Mouse (Mus musculus): ENCODE measurements at regions not wholly inside any gene's neighbourhood (a gene's known extent, or its start where the extent isn't known, plus 50 kb on each side); places are given as distances from the start of the nearest gene placed in this dataset.
"Not testable (repeated sequence)": the region's sequence is repeated elsewhere in the genome, so short reads cannot be mapped to it uniquely, and the experiment has no call there.

DNA sequence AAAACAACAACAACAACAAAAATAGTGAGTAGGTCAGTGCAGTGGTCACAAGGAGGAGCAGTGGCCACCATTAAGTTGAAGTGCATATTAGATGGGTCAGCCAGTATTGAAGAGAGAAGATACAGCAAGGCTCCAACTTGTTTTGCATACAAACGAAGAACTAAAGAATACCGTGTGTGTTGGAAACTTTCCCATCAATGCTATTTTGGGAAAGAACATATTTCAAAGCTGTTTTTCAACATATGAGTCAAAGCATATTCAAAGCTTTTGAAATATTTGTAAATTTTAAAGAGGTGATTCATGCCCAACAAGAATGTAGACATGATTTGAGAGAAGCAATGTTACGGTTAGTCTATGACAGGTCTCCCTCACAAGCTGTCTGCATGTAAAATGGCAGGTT, 157.9 kb upstream of the Fer start:
- no peak for DNase-seq (ENCODE audit: low read depth, low spot score)

GRCm38 (mm10) chr17:63712937-63713336, 149.9 kb upstream of the Fer start:
- DNase-seq (ENCODE audit: low read depth, low spot score), result no peak

DNA sequence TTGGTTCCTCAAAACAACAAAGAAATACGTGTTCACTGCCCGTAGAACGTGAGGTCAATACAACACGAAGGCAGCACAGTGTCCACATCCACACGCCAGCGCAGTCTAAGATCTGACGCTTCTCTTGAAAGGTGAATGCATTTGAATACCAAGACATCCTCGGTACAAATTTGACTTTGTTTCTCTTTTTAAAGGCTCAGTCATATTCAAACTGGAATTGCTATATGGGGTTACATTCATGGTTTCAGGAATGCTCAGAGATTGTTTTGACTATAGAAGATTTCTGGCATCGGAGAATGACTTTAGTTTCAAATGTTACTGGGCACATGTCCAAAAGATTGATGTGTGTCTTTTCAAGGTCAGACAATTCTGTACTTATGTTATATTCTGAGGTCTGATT, 147.2 kb upstream of the Fer start:
- DNase-seq (ENCODE audit: low read depth, low spot score), result no peak

DNA sequence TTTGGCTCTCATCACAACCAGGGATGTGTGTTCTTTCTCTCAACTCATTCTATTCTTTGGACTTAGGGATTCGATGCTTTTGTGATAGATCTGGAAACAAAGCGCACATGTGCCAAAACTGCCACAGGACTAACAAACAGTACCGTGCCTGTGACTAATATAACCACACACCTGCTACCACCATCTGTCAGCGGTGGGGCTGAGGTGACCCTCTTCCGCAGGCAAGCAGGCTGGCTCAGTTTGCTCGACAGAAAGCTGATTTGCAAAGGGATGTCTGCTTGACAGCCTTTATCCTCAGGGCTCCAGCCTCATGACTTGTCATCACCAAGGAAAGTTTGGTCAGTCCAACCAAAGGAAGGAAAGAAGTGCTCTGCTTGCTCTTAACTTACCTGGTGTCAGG, 146.7 kb upstream of the Fer start:
- DNase-seq (ENCODE audit: low read depth, low spot score), result no peak

DNA sequence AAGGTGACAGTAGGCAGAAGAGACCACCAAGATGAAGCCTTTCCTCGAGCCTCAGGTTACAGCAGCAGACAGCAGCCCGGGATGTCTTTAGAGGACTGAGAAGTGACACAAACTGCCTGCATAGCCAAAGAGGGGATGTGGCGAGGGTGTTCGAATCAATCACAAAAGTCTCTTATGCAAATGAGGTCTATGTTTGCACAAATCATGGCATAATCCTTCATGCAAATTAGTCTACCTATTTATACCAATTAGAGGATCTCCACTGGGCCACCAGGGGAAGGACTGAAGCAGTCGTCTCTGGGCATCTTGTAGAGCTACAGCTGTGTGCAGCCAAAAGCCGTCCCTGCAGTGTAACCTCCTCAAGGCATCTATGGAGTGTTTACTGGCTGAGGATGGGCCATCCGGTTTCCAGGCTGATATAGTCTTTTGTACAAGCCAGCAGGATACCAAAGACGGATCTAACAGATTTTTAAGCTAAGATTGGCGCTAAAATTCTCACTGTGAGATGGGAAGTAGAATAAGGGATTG, 145.7 kb upstream of the Fer start:
- no peak for DNase-seq (ENCODE audit: low read depth, low spot score)

DNA sequence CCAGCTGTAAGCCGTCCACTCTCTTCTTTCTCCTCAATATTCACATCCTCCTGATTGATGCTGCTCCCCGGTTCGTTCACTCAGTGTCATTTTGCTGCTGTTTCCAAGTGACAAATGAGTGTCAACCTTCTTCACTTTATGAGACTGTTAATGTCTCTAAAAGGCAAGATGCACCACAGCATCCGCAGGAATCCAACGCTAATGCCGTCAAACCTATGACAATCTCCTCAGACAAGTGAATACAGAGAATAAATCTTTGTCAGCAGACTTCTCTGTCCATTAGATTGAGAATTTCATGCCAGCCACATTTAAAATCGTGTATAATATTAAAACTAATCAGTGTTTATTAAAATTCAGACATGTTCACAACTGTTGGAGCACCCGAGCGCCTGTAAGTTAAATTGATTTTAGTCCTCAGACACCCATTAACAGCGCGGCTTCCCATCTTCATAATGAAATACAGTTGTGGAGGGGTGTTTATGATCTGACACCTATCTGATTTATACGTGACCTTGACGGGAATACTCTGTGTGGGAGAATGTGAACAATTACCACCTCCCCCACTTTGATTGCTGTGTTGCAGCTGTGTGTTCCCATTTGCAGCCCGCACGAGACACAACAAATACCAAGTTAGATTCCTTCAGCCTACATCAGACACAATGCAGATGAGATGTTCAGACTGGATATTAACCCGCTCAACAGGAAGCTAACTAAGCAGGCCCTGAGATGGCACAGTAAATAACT, 143.7 kb upstream of the Fer start:
- no peak for DNase-seq (ENCODE audit: low read depth, low spot score)

- no peak for DNase-seq (ENCODE audit: low read depth, low spot score)
Observed at GRCm38 (mm10) chr17:63719771-63720170, 143.1 kb upstream of the Fer start.

DNA sequence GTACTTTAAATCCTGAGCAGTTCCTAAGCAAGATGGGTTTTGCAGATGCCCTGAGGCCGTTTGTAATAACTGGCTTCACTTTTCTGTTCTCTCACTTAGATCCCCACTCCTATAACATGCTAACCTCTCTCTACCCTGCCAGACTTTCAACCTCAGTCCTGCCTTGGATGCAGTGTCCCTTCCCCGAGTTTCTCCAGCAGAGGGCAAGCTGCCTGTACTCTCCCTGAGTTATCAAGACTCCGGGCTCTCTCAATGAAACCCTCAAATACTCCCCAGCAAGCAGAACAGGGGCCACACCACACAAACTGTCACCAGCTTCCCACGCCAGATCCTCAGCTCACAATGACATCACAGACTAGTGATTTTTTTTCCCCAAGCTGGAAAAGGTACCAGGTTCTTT, 142.0 kb upstream of the Fer start:
- no peak for DNase-seq (ENCODE audit: low read depth, low spot score)

DNA sequence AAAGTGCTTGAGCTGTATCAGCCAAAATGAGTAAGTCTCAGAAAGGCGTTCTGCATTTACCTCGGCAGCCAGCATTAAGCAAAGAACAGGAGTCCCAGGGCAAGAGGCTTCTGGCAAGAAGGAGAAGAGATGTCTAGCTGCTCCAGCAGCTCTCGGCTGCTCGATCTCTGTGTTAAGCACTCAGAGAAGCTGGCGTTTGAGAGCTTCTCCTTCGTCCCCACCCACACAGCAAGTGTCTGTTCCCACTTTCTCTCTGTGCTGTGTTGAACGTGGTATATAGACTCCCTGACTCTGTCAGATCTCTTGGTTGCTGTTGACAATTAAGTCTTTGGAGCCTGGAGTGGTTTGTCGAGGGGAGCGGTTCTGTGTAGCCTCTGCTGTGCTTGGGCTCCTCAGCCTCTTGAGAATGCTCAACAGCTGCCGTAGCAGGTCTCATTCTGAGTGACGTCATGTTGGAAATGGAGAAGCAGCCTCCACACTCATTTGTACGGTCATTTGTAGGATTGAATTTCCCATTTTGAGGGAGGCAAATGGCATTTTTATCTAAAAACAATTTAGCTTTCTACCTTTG, 140.3 kb upstream of the Fer start:
- no peak for DNase-seq (ENCODE audit: low read depth, low spot score)

DNA sequence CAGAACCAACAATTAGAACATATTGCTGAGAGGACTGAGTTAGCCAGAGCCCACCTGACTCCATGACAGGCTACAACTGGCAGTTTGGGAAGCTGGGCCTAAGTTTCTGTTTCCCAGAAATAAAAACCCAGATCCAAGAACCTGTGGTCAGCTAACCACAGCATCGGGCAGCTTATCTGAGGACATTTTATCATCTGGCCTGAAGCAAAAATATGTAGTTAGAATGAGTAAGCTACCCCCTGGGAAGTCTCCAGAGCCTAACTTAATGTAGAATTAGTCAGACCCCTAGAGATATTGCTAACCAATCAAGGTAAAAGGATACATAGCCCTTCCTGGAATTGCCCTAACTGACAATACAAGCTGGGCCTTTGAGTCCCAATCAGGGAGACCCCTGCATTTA, 124.7 kb upstream of the Fer start:
- no peak for DNase-seq (ENCODE audit: low read depth, low spot score)

GRCm38 (mm10) chr17:63739710-63740109, 123.2 kb upstream of the Fer start:
- DNase-seq (ENCODE audit: low read depth, low spot score), result no peak

- not testable (repeated sequence) for DNase-seq (ENCODE audit: low read depth, low spot score)
Observed at GRCm38 (mm10) chr17:63749257-63749656, 113.6 kb upstream of the Fer start.

DNA sequence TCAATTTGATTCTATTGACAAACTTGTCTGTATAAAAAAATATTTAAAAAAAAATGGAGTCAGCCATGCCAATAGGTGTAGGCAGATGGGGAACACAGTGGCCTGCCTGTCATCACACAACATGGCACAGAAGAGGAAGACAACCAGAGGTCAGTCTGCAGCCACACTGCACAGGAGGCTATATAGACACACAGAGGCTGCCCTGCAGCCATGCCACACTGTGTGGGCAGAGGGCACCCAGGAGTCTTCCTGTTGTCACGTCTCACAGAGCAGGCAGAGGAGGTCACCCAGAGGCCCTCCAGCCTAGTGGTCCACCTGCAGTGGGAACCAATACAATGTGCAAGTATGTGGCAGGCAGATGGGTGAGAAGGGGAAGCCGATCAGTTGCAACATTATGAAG, 108.5 kb upstream of the Fer start:
- DNase-seq (ENCODE audit: low read depth, low spot score), result no peak

DNA sequence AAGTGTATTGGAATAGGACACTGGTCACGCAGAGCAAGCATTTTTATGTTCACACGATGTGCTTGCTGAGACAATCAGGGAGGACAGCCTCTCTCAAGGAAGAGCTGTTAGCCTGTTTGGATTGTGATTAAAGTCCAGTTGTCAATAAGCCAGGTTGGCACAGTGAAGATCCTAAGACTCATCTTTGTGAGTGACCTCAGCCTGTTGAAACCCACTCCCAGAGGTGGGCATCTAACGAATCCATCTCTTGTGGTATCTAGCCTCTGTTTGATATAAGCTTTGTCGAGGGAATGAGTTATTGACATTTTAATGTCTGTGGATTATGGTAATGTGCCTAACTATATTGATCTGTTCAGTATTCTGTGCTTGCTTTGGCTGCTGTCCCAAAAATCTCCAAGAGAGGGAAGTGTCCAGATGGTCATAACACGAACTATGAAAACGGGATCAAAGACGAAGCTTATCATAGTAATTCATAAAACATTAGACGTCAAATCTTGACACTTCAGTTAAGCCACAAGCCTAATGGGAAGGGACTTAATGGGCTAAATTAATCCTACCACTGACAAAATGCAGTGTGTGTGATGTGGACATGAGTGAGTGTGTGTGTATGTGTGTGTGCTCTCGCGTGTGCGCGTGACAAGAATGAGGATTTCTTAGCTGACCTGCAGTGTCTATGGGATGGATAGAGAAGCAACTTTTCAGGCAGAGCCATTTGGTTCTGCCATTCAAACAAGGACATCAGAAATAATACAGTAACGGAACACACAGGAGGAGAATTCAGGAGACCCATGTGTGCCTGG, 104.8 kb upstream of the Fer start:
- no peak for DNase-seq (ENCODE audit: low read depth, low spot score)

DNA sequence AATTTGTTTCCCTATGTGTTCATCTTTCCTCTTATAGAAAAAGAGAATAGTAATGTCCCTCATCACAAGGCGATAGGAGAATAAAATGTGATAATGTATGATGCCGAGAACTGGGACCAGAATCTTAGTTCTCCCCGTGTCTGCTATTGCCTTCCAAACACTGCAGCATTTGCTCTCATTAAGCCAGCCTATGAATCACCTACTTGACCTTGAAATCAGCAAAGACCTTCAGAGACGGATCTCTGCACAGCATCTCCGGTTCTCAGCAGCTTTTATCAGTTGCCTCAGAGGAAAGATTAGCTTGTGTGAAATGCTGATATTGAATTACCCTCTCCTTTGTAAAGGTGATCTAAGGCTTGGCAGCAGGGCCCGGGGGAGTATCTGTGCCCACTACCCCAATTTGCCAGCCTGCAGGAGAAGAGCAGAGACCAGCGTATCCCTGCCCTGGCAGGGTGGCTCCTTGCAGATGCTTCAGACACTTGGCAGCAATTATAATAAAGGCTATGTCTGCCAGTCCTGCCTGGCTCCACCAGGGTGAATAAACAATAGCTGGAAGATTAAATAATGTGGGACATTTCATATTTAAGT, 104.0 kb upstream of the Fer start:
- DNase-seq (ENCODE audit: low read depth, low spot score), result no peak

- no peak for DNase-seq (ENCODE audit: low read depth, low spot score)
Observed at GRCm38 (mm10) chr17:63761058-63761457, 101.8 kb upstream of the Fer start.

- DNase-seq (ENCODE audit: low read depth, low spot score), result no peak
Observed at GRCm38 (mm10) chr17:63771111-63771510, 91.8 kb upstream of the Fer start.

DNA sequence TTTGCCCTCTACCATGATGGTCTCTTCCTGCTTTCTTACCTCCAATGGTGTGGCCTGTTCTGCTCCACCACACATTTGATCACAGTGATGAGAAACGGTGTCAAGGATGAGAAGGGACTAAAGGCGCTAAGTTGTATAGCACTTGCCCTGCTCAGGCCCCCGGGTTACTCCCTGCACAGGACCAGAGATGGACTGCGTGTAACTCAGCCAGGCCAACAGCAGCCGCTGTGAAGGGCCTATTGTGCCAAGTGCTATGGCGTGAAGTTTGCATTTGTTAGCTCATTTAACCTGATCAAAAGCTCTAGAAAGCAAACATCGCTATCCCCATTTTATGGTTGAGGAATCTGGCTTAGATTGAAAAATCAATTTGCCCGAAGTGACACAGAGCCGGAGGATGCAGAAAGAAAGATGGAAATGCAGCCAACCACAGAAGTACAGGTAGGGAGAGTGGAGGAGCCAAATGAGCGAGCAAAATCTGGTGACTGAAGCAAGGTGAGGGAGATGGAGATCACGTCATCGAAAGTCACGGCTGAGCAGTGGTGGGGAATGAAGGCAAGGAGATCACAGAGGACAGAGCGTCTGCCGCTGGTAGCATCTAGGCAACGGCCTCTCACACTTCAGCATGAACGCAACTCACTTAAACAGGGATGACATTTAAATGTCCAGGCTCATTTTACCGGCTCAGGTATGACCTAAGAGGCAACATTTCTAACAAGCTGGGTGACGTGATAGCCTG, 78.3 kb upstream of the Fer start:
- no peak for DNase-seq (ENCODE audit: low read depth, low spot score)

DNA sequence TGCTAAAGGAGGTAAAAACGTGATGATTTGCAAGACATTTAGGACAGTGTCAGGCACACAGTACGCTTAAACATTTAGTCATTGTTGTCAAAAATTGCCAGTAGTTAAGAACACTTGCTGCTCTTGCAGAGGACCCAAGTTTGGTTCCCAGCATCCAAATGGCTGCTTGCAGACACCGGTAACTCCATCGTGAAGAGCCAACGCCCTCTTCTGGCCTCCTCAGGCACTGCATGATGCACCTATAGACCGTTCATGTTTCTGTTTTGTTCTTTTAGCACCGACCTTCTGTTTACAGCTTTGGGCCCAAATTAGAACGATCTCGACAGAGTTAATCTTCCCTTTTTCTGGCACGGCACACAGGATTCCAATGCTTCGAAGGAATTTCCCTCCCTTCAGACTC, 76.4 kb upstream of the Fer start:
- DNase-seq (ENCODE audit: low read depth, low spot score), result no peak

GRCm38 (mm10) chr17:63794352-63794751, 68.5 kb upstream of the Fer start:
- no peak for DNase-seq (ENCODE audit: low read depth, low spot score)

- no peak for DNase-seq (ENCODE audit: low read depth, low spot score)
Observed at GRCm38 (mm10) chr17:63798381-63798780, 64.5 kb upstream of the Fer start.

All from c-Kit-negative CD71-positive TER-119-positive erythroid progenitor cells, embryonic 14.5 days (primary cell).